Mouse (Mus musculus) gastrocnemius, postnatal 36 days (tissue): ENCODE data around the gene Gm21874. TPM values are rescaled to one million over a fixed set of nuclear protein-coding genes. Genes with fewer than 3 reads are reported as not detected.
"Not testable (repeated sequence)": the region's sequence is repeated elsewhere in the genome, so short reads cannot be mapped to it uniquely, and the experiment has no call there.

ENCODE experiments used
- DNase-seq, 2 experiments: peaks; one replicate each; pipeline ENCODE4 v3.0.0; 2022
- intact Hi-C: fragments of 180-260 bp; cut with DNase I; formaldehyde crosslinking; loops from one replicate; pipeline ENCODE4 v1.15.1; 2025
- long read RNA-seq, 2 experiments: library from polyadenylated mRNA; stranded (forward); transcript quantifications; one replicate each; pipeline ENCODE4 v2.0.0; 2021
- total RNA-seq, 2 experiments: library from RNA; stranded (reverse); gene quantifications; 2 replicates each; pipeline ENCODE4 v1.2.3; 2021

Gm21874 gene
- total RNA-seq: not detected
- long read RNA-seq, experiment 1: 0 reads
- long read RNA-seq, experiment 2: 0 reads

GRCm38 (mm10) chrY:9416048-9416447 lies at the start of gene Gm21874:
Gene Gm21874 (minus strand): TSS chrY:9416148.
- intact Hi-C loops, DNase-seq: not testable (repeated sequence)

Other genes with a start within 250 kb of the Gm21874 start
- gene Gm21721, start 214.0 kb downstream of the Gm21874 start, total RNA-seq: not detected
- gene Gm21812, start 69.0 kb downstream of the Gm21874 start, total RNA-seq: not detected